Mouse (Mus musculus): ENCODE measurements around the gene Hist1h4c. TPM values are rescaled to one million over a fixed set of nuclear protein-coding genes. Genes with fewer than 3 reads are reported as not detected.

Hist1h4c gene
- polyA plus RNA-seq, 1 experiment from 2014 or later = 9.0 TPM

DNA sequence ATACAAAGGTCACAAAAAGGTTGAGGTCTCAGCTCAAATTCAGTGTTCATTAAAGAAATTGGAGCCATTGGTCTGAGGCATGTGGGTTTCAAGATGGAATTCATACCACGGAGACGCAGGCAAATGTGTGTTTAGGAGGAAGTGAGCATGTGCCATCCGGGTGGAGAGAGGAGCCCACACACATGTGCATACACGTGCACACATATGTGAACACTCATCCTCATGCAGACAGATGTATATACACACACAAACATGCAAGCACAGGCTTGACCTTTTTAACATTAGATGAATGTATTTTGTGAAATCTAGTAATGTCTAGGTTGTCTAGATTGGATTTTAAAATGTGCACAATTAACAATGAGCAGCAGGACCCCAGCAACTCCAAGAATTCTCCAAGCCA lies 4.0 kb upstream of the Hist1h4c start:
- H3K4me1 ChIP-seq = peaks cover 12% of the 10 kb centered on the region; the same call in 1 of the 2 replicates
- WGBS = 76% methylated on average over 4 of the region's 4 CpGs
- no peak for ATAC-seq (ENCODE audit: low FRiP score, low read depth)
- H3K9me3 ChIP-seq = no peaks in the 10 kb centered on the region
- H3K4me3 ChIP-seq = no peak overlapping the region
- no peak overlapping the region for H3K9ac ChIP-seq
- no peak overlapping the region for H3K4me2 ChIP-seq (replicated peaks)
- H3K36me3 ChIP-seq = no peaks in the 10 kb centered on the region
- no peaks in the 10 kb centered on the region for H3K27me3 ChIP-seq
- no peak overlapping the region for H3K27ac ChIP-seq

DNA sequence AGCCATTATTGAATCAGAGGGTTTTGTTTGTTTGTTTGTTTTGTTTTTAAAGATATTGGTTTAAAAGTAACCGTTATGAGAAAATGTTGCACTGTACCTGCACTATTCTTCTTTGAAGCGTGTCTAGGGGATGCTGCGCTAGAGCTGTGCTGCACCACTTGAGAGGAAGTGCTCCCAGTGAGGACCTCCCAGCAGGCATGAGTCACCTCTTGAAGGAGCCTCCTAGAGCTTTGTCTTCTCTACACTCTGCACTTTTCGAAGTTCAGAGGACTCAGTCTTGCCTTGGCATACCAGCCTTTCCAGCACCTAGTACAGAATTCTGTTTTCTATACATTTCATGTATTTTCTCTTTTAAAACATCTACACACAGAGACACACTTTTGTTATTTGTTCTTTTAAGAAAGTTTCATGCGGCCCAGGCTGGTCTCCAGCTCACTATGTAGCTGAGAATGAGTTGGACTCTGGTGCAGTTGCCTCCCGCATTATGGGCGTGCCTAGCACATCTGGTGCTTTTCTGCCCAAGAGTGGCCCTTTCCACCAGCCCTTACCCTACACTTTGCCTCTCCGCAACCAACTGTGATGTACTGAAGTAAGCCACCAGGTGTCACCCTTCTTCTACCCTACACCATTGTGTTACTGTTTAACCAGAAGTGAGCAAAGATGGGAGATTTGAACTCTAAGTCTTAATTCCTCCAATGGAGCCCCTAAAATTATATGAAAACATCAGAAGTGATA lies 2.7 kb upstream of the Hist1h4c start:
- Histone ChIP-seq H3K4me3 (no peak overlapping the region), H3K36me3 (no peaks in the 10 kb centered on the region), H3K9me3 (no peaks in the 10 kb centered on the region), H3K27me3 (no peaks in the 10 kb centered on the region), H3K27ac (no peak overlapping the region), H3K4me2 (replicated peaks) (no peak overlapping the region), H3K9ac (peak overlapping the region; percentile 25; the same call in 1 of the 2 replicates), H3K4me1 (peaks cover 15% of the 10 kb centered on the region)
- peak; percentile 33; the same call in 1 of the 2 replicates for ATAC-seq (ENCODE audit: low FRiP score, low read depth)
- 33% methylated on average over 8 of the region's 8 CpGs for WGBS

DNA sequence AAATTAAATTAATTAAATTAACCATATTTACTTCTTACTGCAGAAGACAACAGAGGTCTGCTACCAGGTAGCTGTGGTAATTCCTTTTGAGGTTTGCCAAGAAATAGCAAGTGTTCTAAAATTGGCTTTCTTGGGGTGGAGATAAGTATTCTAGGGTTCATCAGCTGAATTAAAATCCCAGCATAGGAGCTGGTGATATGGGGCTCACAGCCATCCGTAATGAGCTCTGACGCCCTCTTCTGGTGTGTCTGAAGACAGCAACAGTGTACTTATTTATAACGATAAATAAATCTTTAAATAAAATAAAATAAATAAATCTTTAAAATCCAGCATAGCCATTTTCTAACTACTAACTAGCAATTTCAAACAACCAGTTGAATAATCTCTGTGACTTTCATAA lies 1.5 kb upstream of the Hist1h4c start:
- Histone ChIP-seq H3K4me3 (no peak overlapping the region), H3K27me3 (no peaks in the 10 kb centered on the region), H3K4me1 (peaks cover 21% of the 10 kb centered on the region), H3K27ac (no peak overlapping the region), H3K4me2 (replicated peaks) (no peak overlapping the region), H3K9ac (no peak overlapping the region), H3K36me3 (no peaks in the 10 kb centered on the region), H3K9me3 (no peaks in the 10 kb centered on the region)
- no peak for ATAC-seq (ENCODE audit: low FRiP score, low read depth)
- WGBS = 67% methylated on average over 3 of the region's 3 CpGs

DNA sequence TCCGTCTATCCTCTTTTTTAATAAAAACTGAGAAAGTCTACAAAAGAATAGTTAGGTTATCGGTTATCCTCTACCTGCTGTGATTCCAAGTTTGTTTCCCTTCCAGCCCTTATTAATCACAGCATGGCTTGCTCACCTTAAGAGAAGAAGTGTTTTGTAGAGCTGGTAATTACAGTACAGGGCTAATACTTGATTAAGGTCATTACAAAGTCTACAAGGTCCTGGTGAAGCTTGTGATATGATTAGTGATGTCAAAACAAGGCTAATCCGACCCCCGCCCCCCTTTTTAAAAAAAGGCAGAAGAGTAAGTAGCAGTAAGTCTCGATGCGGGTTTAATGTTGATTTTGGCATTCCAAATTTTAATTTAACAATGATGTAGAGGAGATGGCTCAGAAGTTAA lies 742 bp upstream of the Hist1h4c start:
- H3K4me3 ChIP-seq = no peak overlapping the region
- H3K4me2 ChIP-seq (replicated peaks) = peak overlapping the region; percentile 54
- H3K36me3 ChIP-seq = no peaks in the 10 kb centered on the region
- H3K9ac ChIP-seq = no peak overlapping the region
- peaks cover 21% of the 10 kb centered on the region for H3K4me1 ChIP-seq
- 72% methylated on average over 6 of the region's 6 CpGs for WGBS
- H3K9me3 ChIP-seq = no peaks in the 10 kb centered on the region
- peak overlapping the region; percentile 79 for H3K27ac ChIP-seq
- no peaks in the 10 kb centered on the region for H3K27me3 ChIP-seq
- no peak for ATAC-seq (ENCODE audit: low FRiP score, low read depth)

DNA sequence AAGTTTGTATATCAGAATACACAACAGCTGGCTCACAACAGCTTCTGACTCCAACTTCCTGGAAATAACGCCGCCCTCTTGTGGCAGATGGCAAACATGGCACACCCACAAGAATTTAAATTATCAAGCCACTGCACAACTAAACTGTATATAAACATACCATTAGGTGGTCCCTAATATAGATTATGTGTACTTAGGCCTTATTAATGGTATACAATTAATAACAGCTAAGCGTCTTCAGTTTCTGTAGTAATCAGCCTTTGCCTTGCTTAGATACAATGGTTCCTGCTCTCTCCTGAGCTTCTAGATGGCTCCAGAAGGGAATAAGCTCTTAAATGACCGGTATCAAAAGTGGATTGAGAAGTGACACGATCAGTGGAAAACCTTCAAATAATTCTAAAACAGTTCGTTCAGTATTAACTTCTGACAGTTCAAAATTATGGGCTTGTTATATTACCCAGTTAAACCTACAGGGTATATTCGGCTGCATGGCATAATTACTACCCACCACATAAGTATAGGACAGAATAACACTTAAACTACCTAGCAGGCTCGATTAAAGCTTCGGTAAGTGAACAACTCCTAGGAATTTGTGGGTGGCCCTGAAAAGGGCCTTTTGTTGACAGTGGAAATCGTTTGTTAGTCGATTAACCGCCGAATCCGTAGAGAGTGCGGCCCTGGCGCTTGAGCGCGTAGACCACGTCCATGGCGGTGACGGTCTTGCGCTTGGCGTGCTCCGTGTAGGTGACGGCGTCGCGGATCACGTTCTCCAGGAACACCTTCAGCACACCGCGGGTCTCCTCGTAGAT lies 559 bp downstream of the Hist1h4c start:
- no peaks in the 10 kb centered on the region for H3K27me3 ChIP-seq
- H3K4me2 ChIP-seq (replicated peaks) = peak overlapping the region; percentile 59
- WGBS = under 1% methylated on average over 29 of the region's 32 CpGs
- peak overlapping the region; percentile 40 for H3K4me3 ChIP-seq
- H3K9me3 ChIP-seq = no peaks in the 10 kb centered on the region
- peaks cover 21% of the 10 kb centered on the region for H3K4me1 ChIP-seq
- H3K27ac ChIP-seq = peak overlapping the region; percentile 83
- H3K9ac ChIP-seq = peak overlapping the region; percentile 56
- peak; percentile 39 for ATAC-seq (ENCODE audit: low FRiP score, low read depth)
- H3K36me3 ChIP-seq = no peaks in the 10 kb centered on the region

DNA sequence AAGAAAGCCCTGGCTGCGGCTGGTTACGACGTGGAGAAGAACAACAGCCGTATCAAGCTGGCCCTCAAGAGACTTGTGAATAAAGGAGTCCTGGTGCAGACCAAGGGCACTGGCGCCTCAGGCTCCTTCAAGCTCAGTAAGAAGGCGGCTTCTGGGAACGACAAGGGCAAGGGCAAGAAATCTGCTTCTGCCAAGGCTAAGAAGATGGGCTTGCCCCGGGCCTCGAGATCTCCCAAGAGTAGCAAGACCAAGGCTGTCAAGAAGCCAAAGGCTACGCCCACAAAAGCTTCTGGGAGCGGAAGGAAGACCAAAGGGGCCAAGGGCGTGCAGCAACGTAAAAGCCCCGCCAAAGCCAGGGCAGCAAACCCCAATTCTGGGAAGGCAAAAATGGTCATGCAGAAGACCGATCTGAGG lies 2.2 kb downstream of the Hist1h4c start:
- 0 out of 2 replicates have a peak overlapping the region, but pooled peaks have one; percentile 10 for H3K4me3 ChIP-seq
- H3K4me2 ChIP-seq (replicated peaks) = peak overlapping the region; percentile 46
- WGBS = 54% methylated on average over 15 of the region's 15 CpGs
- H3K36me3 ChIP-seq = no peaks in the 10 kb centered on the region
- no peak for ATAC-seq (ENCODE audit: low FRiP score, low read depth)
- no peaks in the 10 kb centered on the region for H3K9me3 ChIP-seq
- peak overlapping the region; percentile 40; the same call in 1 of the 2 replicates for H3K27ac ChIP-seq
- no peaks in the 10 kb centered on the region for H3K27me3 ChIP-seq
- H3K4me1 ChIP-seq = peaks cover 21% of the 10 kb centered on the region
- H3K9ac ChIP-seq = no peak overlapping the region

DNA sequence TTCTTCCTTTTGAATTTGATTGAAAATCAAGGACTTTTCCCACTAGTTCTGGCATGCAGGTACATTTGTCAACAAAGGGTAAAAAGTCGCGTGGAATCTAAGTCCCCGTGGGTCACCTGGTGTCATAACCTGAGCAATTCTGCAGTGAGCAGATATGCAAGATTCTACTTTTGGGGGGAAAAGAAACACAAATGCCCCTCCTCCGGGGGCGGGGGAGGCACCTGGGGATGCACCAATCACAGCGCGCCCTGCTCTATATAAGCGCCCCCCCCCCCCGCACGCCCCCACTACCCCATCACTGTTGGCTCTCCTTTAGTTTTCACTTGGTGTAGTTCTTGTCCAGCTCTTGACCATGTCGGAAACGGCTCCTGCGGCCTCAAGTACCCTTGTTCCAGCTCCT lies 2.7 kb downstream of the Hist1h4c start, which contains the start of gene Hist1h1t:
Gene Hist1h1t (plus strand): TSS at position 301 of the 400 bp plus-strand sequence.
- Histone ChIP-seq H3K9ac (no peak within 1 kb of the TSS), H3K27me3 (no peaks in the 10 kb centered on the region), H3K9me3 (no peaks in the 10 kb centered on the region), H3K36me3 (no peaks in the 10 kb centered on the region), H3K4me3 (0 out of 2 replicates have a peak within 1 kb of the TSS, but pooled peaks have one; percentile 10), H3K4me2 (replicated peaks) (peak within 1 kb of the TSS; percentile 46), H3K4me1 (peaks cover 17% of the 10 kb centered on the region), H3K27ac (peak within 1 kb of the TSS; percentile 40; the same call in 1 of the 2 replicates)
- ATAC-seq (ENCODE audit: low FRiP score, low read depth) = no peak
- 52% methylated on average over 13 of the region's 13 CpGs for WGBS

DNA sequence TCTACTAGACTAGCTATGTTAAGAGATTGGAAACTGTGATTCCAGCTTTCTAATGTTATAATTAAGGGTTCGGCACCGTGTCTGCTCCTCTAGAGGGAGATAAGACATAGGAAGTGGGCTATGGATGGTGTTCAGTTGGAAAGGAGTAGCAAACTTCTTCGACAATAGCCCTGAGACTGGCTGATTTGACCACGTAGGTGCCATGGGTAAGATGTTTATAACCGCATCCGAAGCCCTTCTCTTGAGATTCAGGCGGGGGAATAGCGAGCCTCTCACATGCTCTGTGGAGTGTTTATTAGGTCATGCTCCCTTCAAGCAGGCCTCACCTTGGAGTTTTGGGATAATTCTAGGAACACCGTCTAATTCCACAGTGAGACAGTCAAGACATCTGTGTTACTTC lies 3.3 kb downstream of the Hist1h4c start:
- Histone ChIP-seq H3K36me3 (no peaks in the 10 kb centered on the region), H3K9me3 (no peaks in the 10 kb centered on the region), H3K9ac (no peak overlapping the region), H3K27me3 (no peaks in the 10 kb centered on the region), H3K27ac (no peak overlapping the region), H3K4me1 (peaks cover 17% of the 10 kb centered on the region), H3K4me3 (no peak overlapping the region), H3K4me2 (replicated peaks) (no peak overlapping the region)
- no peak for ATAC-seq (ENCODE audit: low FRiP score, low read depth)
- WGBS = 91% methylated on average over 9 of the region's 9 CpGs

DNA sequence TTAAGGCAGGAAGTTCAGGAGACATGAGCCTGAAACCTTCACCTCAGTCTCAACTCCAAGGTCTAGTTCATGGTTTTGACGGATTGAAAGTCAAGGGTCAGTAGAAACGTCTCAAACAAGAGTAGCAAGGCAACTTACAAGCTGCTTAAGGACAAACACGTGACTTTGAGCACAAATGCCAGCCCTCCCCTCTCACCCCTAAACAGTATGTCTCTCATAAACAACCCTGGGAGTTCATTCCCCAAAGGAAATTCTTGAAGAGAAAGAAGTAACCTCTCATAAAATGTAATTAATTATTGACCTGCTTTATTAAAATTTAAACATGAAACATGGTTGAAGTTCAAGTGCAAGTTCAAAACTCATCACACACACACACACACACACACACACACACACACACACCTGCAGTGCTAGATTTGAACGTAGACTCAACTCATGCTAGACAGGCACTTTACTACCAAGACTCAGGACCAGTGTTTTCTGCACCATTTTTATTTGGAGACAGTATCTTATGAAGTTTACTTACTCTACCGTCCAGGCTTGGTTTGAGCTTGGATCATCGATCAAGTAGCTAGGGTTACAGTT lies 4.3 kb downstream of the Hist1h4c start:
- H3K4me3 ChIP-seq = no peak overlapping the region
- 70% methylated on average over 6 of the region's 6 CpGs for WGBS
- no peak overlapping the region for H3K27ac ChIP-seq
- H3K27me3 ChIP-seq = no peaks in the 10 kb centered on the region
- no peaks in the 10 kb centered on the region for H3K9me3 ChIP-seq
- no peak overlapping the region for H3K4me2 ChIP-seq (replicated peaks)
- H3K4me1 ChIP-seq = peaks cover 13% of the 10 kb centered on the region
- no peaks in the 10 kb centered on the region for H3K36me3 ChIP-seq
- H3K9ac ChIP-seq = no peak overlapping the region
- ATAC-seq (ENCODE audit: low FRiP score, low read depth) = no peak

DNA sequence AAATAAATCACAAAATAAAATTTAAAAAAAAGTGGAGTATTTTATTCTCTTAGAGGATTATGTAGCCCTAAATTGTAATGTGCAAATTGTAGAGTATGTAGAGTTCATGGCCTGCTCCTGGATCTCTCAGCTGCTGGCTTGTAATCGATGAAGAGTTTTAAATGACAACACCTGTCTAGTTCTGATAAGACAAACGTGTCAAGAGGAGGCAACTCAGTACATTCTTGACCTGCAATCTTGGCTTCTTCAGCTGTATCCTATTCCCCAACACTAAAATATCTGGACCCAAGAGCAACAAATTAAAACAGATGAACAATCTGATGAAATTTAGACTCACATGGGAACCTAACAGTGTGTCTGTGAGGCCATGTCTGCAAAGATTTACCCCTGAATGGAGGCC lies 8.8 kb downstream of the Hist1h4c start:
- Histone ChIP-seq H3K4me2 (replicated peaks) (no peak overlapping the region), H3K9ac (no peak overlapping the region), H3K9me3 (no peaks in the 10 kb centered on the region), H3K4me3 (no peak overlapping the region), H3K36me3 (no peaks in the 10 kb centered on the region), H3K27me3 (no peaks in the 10 kb centered on the region), H3K4me1 (peaks cover 13% of the 10 kb centered on the region; the same call in 1 of the 2 replicates), H3K27ac (no peak overlapping the region)
- ATAC-seq (ENCODE audit: low FRiP score, low read depth) = no peak
- WGBS = 76% methylated on average over 2 of the region's 2 CpGs

DNA sequence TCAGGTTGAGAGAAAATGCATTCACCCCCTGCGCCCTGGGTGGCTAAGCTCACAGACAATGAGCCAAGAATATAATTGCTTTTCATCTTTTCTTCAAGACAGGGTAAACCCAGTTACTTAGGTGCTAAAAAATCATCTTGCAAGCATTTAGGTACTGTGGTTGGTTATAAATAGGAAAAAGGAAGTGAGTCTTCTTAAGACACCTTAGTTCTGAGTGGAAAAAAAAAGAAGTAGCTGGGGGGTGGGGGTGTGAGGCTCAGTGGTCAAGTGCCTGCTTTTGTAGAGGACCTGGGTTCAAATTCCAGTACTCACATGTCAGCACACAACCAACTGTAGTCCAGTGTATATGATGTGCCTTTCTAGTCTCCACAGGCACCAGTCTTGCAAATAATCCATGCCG lies 9.3 kb downstream of the Hist1h4c start:
- no peak overlapping the region for H3K9ac ChIP-seq
- no peak for ATAC-seq (ENCODE audit: low FRiP score, low read depth)
- peaks cover 13% of the 10 kb centered on the region; the same call in 1 of the 2 replicates for H3K4me1 ChIP-seq
- no peaks in the 10 kb centered on the region for H3K36me3 ChIP-seq
- WGBS = 96% methylated on average over 2 of the region's 2 CpGs
- H3K4me2 ChIP-seq (replicated peaks) = no peak overlapping the region
- H3K27me3 ChIP-seq = no peaks in the 10 kb centered on the region
- no peak overlapping the region for H3K4me3 ChIP-seq
- no peak overlapping the region for H3K27ac ChIP-seq
- H3K9me3 ChIP-seq = no peaks in the 10 kb centered on the region

DNA sequence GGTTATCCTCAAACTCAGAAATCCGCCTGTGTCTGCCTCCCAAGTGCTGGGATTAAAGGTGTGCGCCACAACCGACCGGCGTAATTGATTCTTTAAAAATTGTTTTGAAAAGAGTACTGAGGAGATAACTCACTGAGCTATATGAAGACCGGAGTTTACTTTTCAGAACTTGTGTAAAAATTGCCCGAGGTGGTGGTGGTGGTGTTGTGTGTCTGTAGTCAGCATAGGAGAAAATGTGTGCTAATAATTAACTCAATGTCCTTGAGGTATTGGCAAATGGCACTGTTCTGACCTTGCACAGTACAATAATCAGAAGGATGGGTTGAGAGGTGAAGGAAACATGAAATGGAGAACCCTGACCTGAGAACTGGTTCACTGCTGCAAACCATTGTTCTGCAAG lies 10.3 kb downstream of the Hist1h4c start:
- Histone ChIP-seq H3K4me1 (peaks cover 15% of the 10 kb centered on the region), H3K27ac (no peak overlapping the region), H3K36me3 (no peaks in the 10 kb centered on the region), H3K4me3 (no peak overlapping the region), H3K4me2 (replicated peaks) (no peak overlapping the region), H3K27me3 (no peaks in the 10 kb centered on the region), H3K9me3 (no peaks in the 10 kb centered on the region), H3K9ac (no peak overlapping the region)
- 93% methylated on average over 7 of the region's 7 CpGs for WGBS
- no peak for ATAC-seq (ENCODE audit: low FRiP score, low read depth)
